Mouse (Mus musculus): Measurements from ENCODE around the gene Agbl3.

The Agbl3 gene

DNA sequence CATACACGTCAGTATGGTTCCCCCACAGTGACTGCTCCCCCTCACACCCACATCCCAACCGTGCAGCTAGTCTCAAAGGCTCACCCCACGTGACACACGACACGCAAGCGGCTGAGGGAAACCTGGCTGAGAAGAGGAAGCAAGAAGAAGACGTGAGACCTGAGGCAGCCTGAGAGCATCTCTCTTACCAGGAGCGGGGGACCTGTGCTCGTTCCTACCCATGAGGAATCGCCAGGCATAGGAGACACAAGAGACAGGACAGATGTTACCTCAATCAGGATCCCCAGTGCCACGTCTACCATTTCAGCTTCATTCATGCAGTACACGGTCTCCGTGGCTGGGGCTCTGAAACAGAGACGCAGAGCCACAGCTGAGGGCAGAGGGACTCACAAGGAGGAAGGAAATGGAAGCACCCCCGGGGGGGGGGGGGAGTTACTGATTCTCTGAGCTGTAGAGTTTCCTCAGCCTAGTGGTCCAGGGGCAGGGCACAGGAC is 95.1 kb downstream of the Agbl3 start:
- DNase-seq = peak; percentile 84 to 90

GRCm38 (mm10) chr6:34875966-34876834 is 96.0 kb downstream of the Agbl3 start:
- DNase-seq = peak in 1 of 2 experiments; percentile 39

DNA sequence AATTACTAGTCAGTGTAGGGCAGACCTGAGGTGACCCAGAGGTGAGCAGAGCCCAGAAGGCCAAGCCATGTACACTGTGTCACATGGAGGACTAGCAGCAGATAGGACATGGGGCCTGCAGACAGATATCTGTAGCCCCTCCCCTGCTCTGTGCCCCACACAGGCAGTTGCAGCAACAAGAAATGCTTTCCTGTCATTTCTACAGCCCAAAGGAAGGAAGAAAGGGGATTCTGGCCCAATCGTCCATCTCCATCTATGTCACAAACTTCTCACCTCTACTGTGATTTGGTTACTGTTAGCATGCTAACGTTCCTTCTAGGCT is 96.6 kb downstream of the Agbl3 start:
- DNase-seq = no peak

- peak; percentile 89 to 90 for DNase-seq
Observed at GRCm38 (mm10) chr6:34877509-34878321, 97.5 kb downstream of the Agbl3 start, which contains the start of gene Cyren. Gene Cyren (minus strand): TSS chr6:34878060.

DNA sequence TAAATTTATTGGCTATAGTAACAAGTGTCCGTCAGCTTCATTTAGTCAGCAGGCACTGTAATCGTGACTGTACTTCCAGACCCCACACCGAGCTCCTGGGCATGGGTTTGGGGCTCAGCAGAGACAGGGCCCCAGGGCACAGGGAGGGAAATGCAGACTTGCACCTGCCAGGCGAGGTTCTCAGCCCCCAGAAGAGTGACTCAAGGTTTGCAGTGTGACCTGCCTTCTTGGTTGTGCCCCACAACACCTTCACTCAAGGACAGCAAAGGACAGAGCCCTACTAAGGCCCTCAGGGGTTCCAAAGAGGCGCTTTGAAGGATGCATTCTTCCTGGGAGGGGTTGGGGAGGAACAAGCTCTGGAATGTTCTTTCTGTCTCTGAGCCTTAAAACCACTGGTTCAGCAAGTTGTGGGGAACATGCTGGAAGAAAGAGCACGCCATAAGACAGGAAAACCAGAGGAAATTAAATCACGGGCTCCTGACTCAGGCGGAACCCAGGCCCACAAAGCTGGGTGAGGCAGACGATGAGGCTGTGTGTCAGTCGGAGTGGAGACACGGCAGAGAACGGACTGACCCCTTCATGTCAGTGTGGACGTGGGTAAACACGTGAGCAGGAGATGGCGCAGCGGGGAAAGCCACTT is 99.0 kb downstream of the Agbl3 start:
- DNase-seq = no peak

- peak; percentile 43 to 45 for DNase-seq
Observed at GRCm38 (mm10) chr6:34879911-34880475, 99.8 kb downstream of the Agbl3 start.

- DNase-seq = no peak
Observed at GRCm38 (mm10) chr6:34884724-34885123, 104.5 kb downstream of the Agbl3 start.

GRCm38 (mm10) chr6:34887131-34887850 is 107.1 kb downstream of the Agbl3 start:
- no peak for DNase-seq

DNA sequence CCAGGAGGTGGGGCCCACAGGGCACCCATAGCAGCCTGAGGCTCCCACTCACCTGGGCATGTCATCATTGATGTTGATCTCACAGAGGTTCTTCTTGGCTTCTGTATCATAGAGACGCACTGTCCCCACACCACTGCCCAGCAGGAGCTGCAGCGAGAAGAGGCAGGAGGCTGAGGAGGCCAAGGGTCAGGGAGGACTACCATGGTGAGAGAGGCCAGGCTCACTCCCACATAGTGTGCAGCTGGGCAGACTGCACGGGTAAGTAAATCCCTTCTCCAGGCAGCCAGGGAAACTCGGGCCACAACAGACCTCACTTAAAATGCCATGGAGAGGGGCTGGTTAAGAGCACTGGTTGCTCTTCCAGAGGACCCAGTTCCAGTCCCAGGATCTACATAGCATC is 109.0 kb downstream of the Agbl3 start:
- no peak for DNase-seq

DNA sequence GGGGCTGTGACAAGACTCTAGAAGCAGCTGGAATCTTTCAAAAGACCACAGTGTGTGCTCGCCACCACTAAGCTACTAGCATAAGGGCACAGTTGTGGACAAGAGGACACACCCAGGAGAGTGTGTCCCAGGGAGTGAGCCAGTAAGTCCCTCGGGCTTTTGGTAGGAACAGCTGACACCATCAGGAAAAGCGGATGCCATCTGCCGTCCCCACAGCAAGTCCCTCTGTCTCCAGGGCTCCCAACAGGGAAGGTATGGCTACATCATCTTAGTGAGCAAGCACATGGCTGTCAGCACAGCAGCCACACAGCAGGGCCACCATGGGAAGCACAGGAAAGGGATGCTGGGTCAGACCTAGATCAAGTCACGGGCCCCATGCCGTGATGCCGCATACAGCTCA is 115.3 kb downstream of the Agbl3 start:
- DNase-seq = no peak

DNA sequence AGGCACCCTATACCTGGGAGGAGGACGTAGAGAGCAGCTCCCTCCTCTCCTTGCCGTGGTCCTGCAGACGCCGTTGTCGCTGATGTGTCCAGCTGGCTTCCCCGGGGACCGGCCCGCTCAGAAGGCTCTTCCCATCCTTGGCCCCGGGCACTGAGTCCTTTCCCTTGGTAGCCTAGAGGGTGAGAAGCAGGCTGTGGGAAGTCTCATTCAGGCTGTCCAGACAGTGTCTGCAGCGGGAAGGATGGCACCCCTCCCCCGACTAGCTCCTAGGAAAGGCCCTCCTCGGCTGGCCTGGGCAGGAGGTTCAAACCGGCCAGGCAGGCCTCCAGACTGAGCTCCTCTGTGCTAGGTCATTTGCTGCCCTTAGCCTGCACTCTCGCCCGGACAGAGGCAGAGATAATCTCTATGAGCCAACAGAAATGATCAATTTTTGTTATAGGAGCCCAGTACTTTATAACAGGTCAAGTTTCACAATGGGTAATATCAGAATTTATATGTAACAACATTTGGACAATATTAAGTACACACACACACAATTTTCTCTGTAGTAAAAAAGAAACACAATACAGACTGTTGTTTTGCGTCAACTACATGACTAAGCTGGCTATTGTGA is 116.0 kb downstream of the Agbl3 start:
- DNase-seq = no peak

DNA sequence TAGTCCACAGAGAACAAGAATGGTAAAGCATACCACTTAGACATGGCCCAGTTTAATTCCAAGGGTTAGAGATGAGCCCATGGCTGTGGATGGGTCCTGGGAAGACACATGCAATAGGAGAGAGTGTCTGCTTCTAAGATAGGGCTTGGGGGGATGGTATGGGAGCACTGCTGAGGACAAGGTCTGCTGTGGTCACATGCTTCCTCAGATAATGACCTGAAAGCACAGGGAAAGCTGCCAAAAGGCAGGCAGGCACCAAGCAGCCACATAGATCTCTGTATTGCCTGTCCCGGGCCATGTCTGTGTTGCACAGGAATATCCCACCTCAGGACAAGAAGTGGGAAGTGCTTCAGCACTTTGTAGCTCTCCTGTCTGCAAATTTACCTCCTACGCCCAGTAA is 118.9 kb downstream of the Agbl3 start:
- DNase-seq = no peak

DNA sequence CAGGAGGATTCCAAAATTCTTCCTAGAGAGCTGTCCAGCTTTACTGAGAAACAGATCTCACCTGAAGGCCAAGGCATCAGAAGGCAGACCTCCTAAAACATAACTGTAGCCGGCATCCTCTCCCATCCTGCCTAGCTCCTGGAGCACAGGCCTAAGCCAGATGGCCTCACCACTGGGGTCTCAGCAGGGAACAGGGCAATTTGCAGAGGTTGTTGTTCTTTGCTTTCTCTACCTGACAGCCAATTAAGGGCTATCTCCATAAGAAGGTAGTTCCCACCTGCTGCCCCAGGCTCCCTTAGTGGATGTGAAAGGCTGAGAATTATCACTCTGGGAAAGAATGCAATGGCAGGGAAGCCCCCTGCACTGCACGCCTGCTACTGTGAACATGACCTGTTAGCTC is 120.8 kb downstream of the Agbl3 start:
- no peak for DNase-seq

GRCm38 (mm10) chr6:34901911-34902444 is 121.7 kb downstream of the Agbl3 start:
- DNase-seq = no peak

DNA sequence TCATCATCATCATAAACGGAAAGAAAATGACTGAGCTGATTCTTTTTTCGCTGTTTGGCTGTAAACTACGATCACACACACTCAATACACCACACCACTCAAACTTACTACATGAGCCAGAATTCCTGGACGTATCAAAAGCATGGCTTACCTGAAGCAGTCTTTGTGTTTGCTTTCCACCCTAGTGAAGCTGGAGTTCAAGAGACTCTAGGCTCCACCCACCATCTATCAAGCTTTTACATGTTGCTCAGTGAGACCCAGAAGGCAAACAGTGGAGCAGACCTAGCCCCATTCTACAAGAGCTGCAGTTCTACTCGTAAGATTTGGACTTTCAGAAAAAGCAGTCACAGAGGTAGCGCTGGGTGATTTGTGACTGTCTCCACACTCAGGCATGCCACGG is 122.3 kb downstream of the Agbl3 start:
- no peak for DNase-seq

GRCm38 (mm10) chr6:34903441-34903840 is 123.2 kb downstream of the Agbl3 start:
- DNase-seq = no peak

DNA sequence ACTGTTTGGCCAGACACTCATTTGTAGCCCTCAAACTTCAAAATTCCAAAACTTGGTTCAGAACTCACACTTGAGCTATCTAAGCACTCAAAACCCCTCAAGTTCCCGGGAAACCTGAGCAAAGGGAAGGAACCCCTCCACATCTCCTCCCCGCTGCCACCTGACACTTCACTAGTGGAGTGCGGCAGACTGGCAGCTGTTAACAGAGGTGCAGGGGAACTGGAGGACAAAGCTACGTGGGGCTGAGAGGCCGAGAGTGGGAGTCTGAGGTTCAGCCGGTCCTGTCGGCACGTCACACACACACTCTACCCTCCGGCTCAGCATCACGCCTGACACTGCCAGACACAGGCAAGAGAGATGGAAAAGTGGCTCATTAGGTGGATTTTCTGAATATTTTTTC is 123.6 kb downstream of the Agbl3 start:
- no peak for DNase-seq

- no peak for DNase-seq
Observed at GRCm38 (mm10) chr6:34904361-34904760, 124.1 kb downstream of the Agbl3 start.

DNA sequence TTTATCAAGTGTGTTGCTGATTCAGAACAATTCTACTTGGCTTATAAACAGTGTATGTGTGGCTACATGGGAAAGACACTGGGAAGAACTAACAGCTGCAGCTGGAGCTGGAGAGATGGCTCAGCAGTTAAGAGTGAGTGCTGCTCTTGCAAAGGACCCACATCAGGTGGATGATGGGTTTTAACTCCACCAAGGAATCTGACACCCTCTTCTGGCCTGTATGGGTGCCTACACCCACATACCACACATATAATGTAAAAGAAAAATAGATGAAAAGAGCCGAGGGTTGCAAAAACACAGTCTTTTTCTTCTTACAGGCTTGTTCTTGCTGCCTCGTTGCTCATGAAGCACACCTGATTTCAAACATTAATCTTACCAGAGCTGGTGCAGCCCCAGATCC is 125.9 kb downstream of the Agbl3 start:
- no peak for DNase-seq

DNA sequence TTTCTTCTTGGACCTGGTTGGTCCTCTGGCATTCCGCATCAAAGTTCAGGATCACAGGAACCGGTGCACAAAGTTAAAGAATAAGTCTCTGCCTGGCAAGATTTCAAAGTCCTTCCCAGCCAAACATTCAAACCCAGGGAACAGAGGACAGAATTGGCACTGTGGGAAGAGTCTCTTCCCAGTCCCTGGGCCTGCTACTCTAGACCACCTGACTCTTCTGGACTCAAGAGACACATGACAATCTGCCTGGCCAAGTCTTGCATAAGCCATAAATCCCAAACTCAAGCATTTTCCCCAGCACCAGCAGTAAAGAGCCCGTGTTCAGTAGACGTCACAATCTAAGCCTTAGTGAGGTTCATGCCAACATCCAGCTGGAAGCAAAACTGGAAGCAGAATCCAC is 126.4 kb downstream of the Agbl3 start:
- no peak for DNase-seq

- no peak for DNase-seq
Observed at GRCm38 (mm10) chr6:34907121-34907614, 126.9 kb downstream of the Agbl3 start.

All from thymus, adult 18-20 months (tissue).